Mouse (Mus musculus) embryonic facial prominence, embryonic 14.5 days (tissue): Measurements from ENCODE around the gene Klhl40. TPM values are rescaled to one million over a fixed set of nuclear protein-coding genes. Genes with fewer than 3 reads are reported as not detected.

ENCODE experiments used
- ATAC-seq: fragments of 200-750 bp; cut with Nextera tagmentation; 2 replicates; pipeline ENCODE4 v1.8.0; 2017; ENCODE audit warnings: low read depth, moderate number of reproducible peaks, moderate TSS enrichment
- DNase-seq: peaks from one replicate; pipeline ENCODE4 v3.0.0-alpha.2; 2015; ENCODE audit warnings: low spot score
- H3K27ac ChIP-seq: fragments of 300-500 bp; sonication (generic); replicated peaks from 2 replicates; pipeline ENCODE4 v1.5.1; 2014; ENCODE audit warnings: low read depth, mild to moderate bottlenecking, low read length, moderate library complexity
- H3K27me3 ChIP-seq: fragments of 300-500 bp; sonication (generic); replicated peaks from 2 replicates; pipeline ENCODE4 v1.6.1; 2014; ENCODE audit warnings: low read length; ENCODE audit not compliant: control insufficient read depth, insufficient read depth
- H3K36me3 ChIP-seq: fragments of 300-500 bp; sonication (generic); 2 replicates; pipeline ENCODE4 v1.6.1; 2014; ENCODE audit warnings: low read length, mixed read lengths; ENCODE audit not compliant: control insufficient read depth, insufficient read depth
- H3K4me1 ChIP-seq: fragments of 300-500 bp; sonication (generic); 2 replicates; pipeline ENCODE4 v1.6.1; 2014; ENCODE audit warnings: antibody characterized with exemption, low read length; ENCODE audit not compliant: control insufficient read depth, insufficient read depth
- H3K4me2 ChIP-seq: fragments of 300-500 bp; sonication (generic); 2 replicates; pipeline ENCODE4 v1.6.1; 2014; ENCODE audit warnings: low read depth, mild to moderate bottlenecking, low read length, moderate library complexity, mixed read lengths
- H3K4me3 ChIP-seq: fragments of 300-500 bp; sonication (generic); 2 replicates; pipeline ENCODE4 v1.5.1; 2014; ENCODE audit warnings: low read depth, mild to moderate bottlenecking, low read length
- H3K9ac ChIP-seq: fragments of 300-500 bp; sonication (generic); 2 replicates; pipeline ENCODE4 v1.6.1; 2014; ENCODE audit warnings: low read depth, mild to moderate bottlenecking, low read length, moderate library complexity, mixed read lengths
- H3K9me3 ChIP-seq: fragments of 300-500 bp; sonication (generic); 2 replicates; pipeline ENCODE4 v1.6.1; 2016; ENCODE audit warnings: low read length; ENCODE audit not compliant: control insufficient read depth
- WGBS: fragments of 180-500 bp; shearing (Covaris S2); extraction: QIAGEN DNeasy Blood & Tissue Kit; methylation state at CpG from one replicate; pipeline ENCODE4 v1.1.7; 2014; 5-methylcytosine and 5-hydroxymethylcytosine counted together
- polyA plus RNA-seq: library from polyadenylated mRNA; unstranded; fragments of >200 nt; fragmentation: Nextera tagmentation; extraction: Ambion mirVana; gene quantifications from 2 replicates; pipeline ENCODE4 v1.2.1, GENCODE M21; 2014

Gene Klhl40
- polyA plus RNA-seq, 1 experiment from 2014 or later, result 41.1 TPM

- Histone ChIP-seq H3K4me2 (no peak overlapping the region), H3K36me3 (no peaks in the 10 kb centered on the region), H3K9me3 (no peaks in the 10 kb centered on the region), H3K27me3 (no peaks in the 10 kb centered on the region), H3K4me3 (no peak overlapping the region), H3K4me1 (no peaks in the 10 kb centered on the region), H3K9ac (no peak overlapping the region), H3K27ac (no peak overlapping the region)
- ATAC-seq, result no peak
- WGBS, result 74% methylated on average over 2 of the region's 2 CpGs
- no peak for DNase-seq
These were observed 9.0 kb downstream of the Klhl40 start for GRCm38 (mm10) chr9:121786359-121786758.

- H3K4me2 ChIP-seq, result no peak overlapping the region
- peak; percentile 47; the same call in 1 of the 2 replicates for ATAC-seq
- WGBS, result 6% methylated on average over 5 of the region's 5 CpGs
- no peaks in the 10 kb centered on the region for H3K4me1 ChIP-seq
- H3K27ac ChIP-seq, result no peak overlapping the region
- no peaks in the 10 kb centered on the region for H3K9me3 ChIP-seq
- DNase-seq, result peak; percentile 70
- no peaks in the 10 kb centered on the region for H3K27me3 ChIP-seq
- no peaks in the 10 kb centered on the region for H3K36me3 ChIP-seq
- H3K4me3 ChIP-seq, result no peak overlapping the region
- H3K9ac ChIP-seq, result no peak overlapping the region
These were observed 13.8 kb downstream of the Klhl40 start for GRCm38 (mm10) chr9:121791206-121791605.

GRCm38 (mm10) chr9:121791757-121792521, 14.5 kb downstream of the Klhl40 start, which contains the start of gene Hhatl:
TSS of gene Hhatl (minus strand) at chr9:121792507.
- no peaks in the 10 kb centered on the region for H3K27me3 ChIP-seq
- no peaks in the 10 kb centered on the region for H3K4me1 ChIP-seq
- no peak within 1 kb of the TSS for H3K4me2 ChIP-seq
- peak; percentile 45; the same call in 1 of the 2 replicates for ATAC-seq
- H3K4me3 ChIP-seq, result no peak within 1 kb of the TSS
- no peaks in the 10 kb centered on the region for H3K9me3 ChIP-seq
- no peak for DNase-seq
- WGBS, result 36% methylated on average over 20 of the region's 24 CpGs
- H3K36me3 ChIP-seq, result no peaks in the 10 kb centered on the region
- no peak within 1 kb of the TSS for H3K9ac ChIP-seq
- H3K27ac ChIP-seq, result no peak within 1 kb of the TSS

- Histone ChIP-seq H3K9ac (no peak overlapping the region), H3K4me1 (no peaks in the 10 kb centered on the region), H3K4me3 (no peak overlapping the region), H3K9me3 (no peaks in the 10 kb centered on the region), H3K4me2 (no peak overlapping the region), H3K27me3 (no peaks in the 10 kb centered on the region), H3K36me3 (no peaks in the 10 kb centered on the region), H3K27ac (no peak overlapping the region)
- 71% methylated on average over 1 of the region's 1 CpGs for WGBS
- ATAC-seq, result no peak
- no peak for DNase-seq
These were observed 17.6 kb downstream of the Klhl40 start for GRCm38 (mm10) chr9:121794972-121795539.

- ATAC-seq (peak; percentile 64), DNase-seq (peak; percentile 56)
- Histone ChIP-seq H3K36me3 (no peaks in the 10 kb centered on the region), H3K9ac (no peak overlapping the region), H3K9me3 (no peaks in the 10 kb centered on the region), H3K4me1 (no peaks in the 10 kb centered on the region), H3K27ac (no peak overlapping the region), H3K4me3 (no peak overlapping the region), H3K27me3 (no peaks in the 10 kb centered on the region), H3K4me2 (no peak overlapping the region)
- 11% methylated on average over 9 of the region's 12 CpGs for WGBS
These were observed 20.3 kb downstream of the Klhl40 start for GRCm38 (mm10) chr9:121797722-121798121.

GRCm38 (mm10) chr9:121798887-121799520, 21.6 kb downstream of the Klhl40 start:
- WGBS, result 54% methylated on average over 3 of the region's 6 CpGs
- Histone ChIP-seq H3K27me3 (no peaks in the 10 kb centered on the region), H3K4me3 (no peak overlapping the region)

GRCm38 (mm10) chr9:121802747-121803146, 25.3 kb downstream of the Klhl40 start:
- no peak overlapping the region for H3K4me2 ChIP-seq
- H3K9me3 ChIP-seq, result no peaks in the 10 kb centered on the region
- H3K4me3 ChIP-seq, result no peak overlapping the region
- no peaks in the 10 kb centered on the region for H3K4me1 ChIP-seq
- H3K27me3 ChIP-seq, result no peaks in the 10 kb centered on the region
- no peak overlapping the region for H3K27ac ChIP-seq
- no peak overlapping the region for H3K9ac ChIP-seq
- 55% methylated on average over 7 of the region's 7 CpGs for WGBS
- H3K36me3 ChIP-seq, result no peaks in the 10 kb centered on the region
- ATAC-seq (no peak), DNase-seq (no peak)

More at GRCm38 (mm10) chr9:121798887-121799520, 21.6 kb downstream of the Klhl40 start:
- H3K4me1 ChIP-seq, result no peaks in the 10 kb centered on the region
- no peaks in the 10 kb centered on the region for H3K36me3 ChIP-seq
- H3K27ac ChIP-seq, result no peak overlapping the region
- no peak overlapping the region for H3K4me2 ChIP-seq
- H3K9ac ChIP-seq, result 0 out of 2 replicates have a peak overlapping the region, but pooled peaks have one; percentile 25
- DNase-seq (no peak), ATAC-seq (peak; percentile 16; the same call in 1 of the 2 replicates)
- H3K9me3 ChIP-seq, result no peaks in the 10 kb centered on the region

- H3K4me2 ChIP-seq, result no peak overlapping the region
- H3K36me3 ChIP-seq, result no peaks in the 10 kb centered on the region
- no peak overlapping the region for H3K27ac ChIP-seq
- H3K4me3 ChIP-seq, result no peak overlapping the region
- H3K9ac ChIP-seq, result no peak overlapping the region
- no peaks in the 10 kb centered on the region for H3K9me3 ChIP-seq
- no peaks in the 10 kb centered on the region for H3K27me3 ChIP-seq
- ATAC-seq (no peak), DNase-seq (no peak)
- WGBS, result 32% methylated on average over 1 of the region's 1 CpGs
- H3K4me1 ChIP-seq, result peaks cover 8% of the 10 kb centered on the region; the same call in 1 of the 2 replicates
These were observed 30.1 kb downstream of the Klhl40 start for GRCm38 (mm10) chr9:121807546-121807945.
